Mouse (Mus musculus): ENCODE data around the gene Inpp4a.

Gene Inpp4a

DNA sequence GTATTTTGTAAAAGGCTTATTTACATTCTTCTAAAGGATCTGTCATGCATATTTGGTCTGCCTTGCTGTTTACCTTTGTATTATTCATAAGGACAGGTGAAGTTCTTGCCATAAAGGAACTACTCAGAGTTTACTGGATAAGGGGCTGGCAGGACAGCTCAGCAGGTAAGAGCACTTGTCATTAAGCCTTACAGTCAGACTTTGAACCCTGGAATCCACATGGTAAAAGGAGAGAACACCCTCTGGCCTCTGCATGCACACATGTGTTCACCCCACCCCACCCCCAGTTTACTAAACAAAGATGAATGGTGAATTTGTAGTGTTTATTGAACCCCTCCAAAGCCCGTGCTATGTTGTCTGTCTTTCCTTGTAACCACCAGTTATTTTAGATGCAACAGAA lies 115.7 kb downstream of the Inpp4a start:
- WGBS: 76% methylated on average over 1 of the region's 1 CpGs

DNA sequence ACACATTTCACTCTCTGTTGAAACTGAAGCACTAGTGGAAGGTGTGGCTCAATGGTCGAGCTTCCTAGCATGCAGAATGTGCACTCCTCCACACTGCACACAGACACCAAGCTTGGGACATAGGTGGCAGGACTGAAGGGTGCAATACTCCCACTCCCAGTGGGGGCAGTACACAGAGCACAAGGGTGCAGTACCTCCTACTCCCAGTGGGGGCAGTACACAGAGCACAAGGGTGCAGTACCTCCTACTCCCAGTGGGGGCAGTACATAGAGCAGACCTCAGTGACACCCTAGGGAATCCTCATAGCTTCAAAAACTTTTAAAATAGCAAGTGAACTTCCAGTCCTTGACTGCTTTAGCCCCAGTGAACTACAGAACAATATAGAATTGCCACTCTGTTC lies 119.8 kb downstream of the Inpp4a start:
- 81% methylated on average over 1 of the region's 1 CpGs for WGBS

GRCm38 (mm10) chr1:37427144-37427875 lies 127.6 kb downstream of the Inpp4a start:
- 93% methylated on average over 8 of the region's 8 CpGs for WGBS

DNA sequence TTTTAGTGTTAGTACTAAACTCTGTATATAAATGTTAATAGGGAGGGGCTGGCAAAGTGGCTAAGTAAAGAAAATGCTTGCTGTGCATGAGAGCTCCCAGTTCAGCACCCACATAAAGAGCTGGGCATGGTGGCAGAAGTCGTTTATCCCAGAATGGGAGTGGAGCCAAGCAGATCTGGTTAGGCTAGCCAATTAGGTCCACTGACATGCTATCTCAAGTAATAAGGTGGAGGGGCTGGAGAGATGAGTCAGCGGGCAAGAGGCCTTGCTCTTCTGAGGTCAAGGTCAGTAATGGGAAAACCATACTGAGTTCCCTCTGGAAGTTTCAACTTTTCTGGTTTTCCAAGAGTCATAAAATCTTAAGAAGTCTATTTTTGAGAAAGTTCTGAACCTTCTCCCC lies 129.2 kb downstream of the Inpp4a start:
- WGBS: 54% methylated on average over 2 of the region's 2 CpGs

DNA sequence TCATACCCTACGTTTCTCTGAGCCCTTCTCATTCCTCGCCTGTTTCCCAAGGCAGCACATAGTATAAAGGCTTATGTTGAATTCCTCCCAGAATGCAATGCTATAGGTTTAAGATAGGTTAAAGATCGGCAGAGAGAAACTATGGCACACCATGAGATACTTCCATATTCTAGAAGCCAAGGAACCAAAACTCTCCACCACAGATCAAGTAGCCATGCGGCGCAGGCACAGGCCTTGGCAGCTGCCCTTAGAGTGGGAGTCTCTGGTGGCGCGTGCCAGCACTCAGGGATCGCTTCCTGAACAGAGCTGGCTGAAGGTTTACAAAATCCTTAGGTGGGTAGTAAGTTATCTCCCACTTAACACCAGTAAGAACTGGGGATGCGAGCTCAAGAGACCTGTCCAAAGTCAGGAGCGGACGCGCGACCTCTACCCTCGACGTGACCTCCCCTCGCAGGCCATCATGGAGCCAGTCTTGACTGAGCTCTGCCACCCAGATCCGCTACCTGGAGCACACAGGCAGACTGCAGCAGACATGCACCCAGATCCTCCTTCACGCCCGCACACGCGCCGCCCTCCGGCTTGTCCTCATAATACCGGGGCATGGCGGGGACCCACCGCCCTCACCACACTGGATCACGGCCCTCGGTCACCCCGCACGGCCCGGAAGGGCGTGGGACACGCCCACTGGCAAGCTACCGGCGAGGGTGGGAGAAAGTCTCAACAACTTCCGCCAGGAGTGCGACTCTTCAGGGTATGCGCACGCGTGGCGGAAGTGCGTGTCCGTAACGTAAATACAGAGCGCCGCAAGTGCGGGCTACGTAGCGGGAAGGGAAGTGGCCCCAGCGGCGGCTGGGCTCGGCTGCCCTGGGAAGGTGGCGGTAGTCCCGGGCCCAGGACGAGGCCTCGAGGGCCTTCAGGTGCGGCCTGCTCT lies 130.0 kb downstream of the Inpp4a start, which contains the start of the genes Coa5 and Unc50:
TSS of gene Coa5 (minus strand) at position 738 of the 931 bp plus-strand sequence.
TSS of gene Unc50 (plus strand) at position 774 of the 931 bp plus-strand sequence.
- under 1% methylated on average over 57 of the region's 57 CpGs for WGBS

DNA sequence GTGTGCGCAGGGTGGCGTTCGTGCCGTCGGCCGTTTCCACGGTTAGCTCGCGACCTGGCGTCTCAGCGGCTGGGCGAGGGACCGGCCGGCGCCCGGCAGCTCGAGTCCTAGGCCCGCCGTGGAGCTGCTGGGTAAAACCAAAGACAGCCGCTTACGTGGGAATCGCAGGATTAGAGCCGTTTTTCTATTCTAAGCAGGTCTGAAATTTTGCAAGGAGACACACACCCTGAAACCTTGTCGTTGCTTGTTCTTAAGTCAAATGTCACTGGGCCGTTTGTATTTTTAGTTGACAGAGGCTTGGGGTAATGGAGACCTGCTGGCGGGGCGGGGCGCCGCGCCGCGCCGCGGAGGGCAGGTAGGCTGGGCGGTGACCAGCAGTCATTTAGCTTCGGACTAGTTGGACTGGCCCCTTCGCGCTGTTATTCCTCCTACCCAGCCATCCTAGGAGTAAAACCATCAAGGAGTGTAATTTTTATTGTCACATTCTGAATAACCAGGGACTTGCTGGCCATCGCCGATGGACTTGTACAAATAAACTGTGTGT lies 130.7 kb downstream of the Inpp4a start:
- 1% methylated on average over 40 of the region's 40 CpGs for WGBS

DNA sequence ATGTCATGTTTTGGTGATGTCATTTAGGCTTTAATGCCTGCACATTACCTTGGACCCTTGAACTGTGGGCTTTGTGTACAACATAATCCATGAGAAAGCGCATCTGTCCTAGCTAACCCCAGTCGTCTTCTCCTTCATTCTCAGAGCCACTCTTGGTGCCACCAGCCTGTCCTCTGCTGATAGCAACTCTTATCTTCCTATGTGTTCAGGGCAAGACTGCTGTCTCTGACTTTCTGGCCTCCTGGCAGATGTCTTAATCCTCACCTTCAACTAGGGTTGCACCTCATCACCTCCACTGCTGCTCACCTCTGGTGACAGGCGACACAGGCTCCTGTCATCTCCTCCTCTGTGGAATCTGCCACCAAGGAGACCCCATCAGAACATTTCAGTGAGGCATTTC lies 136.8 kb downstream of the Inpp4a start:
- WGBS: 86% methylated on average over 3 of the region's 3 CpGs

GRCm38 (mm10) chr1:37442848-37443835 lies 143.5 kb downstream of the Inpp4a start:
- WGBS: 92% methylated on average over 16 of the region's 16 CpGs

- WGBS: 78% methylated on average over 10 of the region's 10 CpGs
Measured at GRCm38 (mm10) chr1:37448361-37449095, 148.9 kb downstream of the Inpp4a start.

- WGBS: 61% methylated on average over 8 of the region's 8 CpGs
Measured at GRCm38 (mm10) chr1:37451270-37451669, 151.6 kb downstream of the Inpp4a start.

GRCm38 (mm10) chr1:37457546-37457945 lies 157.9 kb downstream of the Inpp4a start:
- WGBS: 92% methylated on average over 7 of the region's 7 CpGs
